Mouse (Mus musculus) kidney, embryonic 15.5 days (tissue): Measurements from ENCODE around the gene Cpa5. TPM values are rescaled to one million over a fixed set of nuclear protein-coding genes. Genes with fewer than 3 reads are reported as not detected.

Source experiments
- ATAC-seq: fragments of 200-750 bp; cut with Nextera tagmentation; replicated peaks from 2 replicates; pipeline ENCODE4 v1.8.0; 2017; ENCODE audit warnings: moderate TSS enrichment; ENCODE audit not compliant: low FRiP score
- H3K27ac ChIP-seq: fragments of 300-500 bp; sonication (generic); 2 replicates; pipeline ENCODE4 v1.5.1; 2015; ENCODE audit warnings: mild to moderate bottlenecking, inconsistent platforms
- H3K27me3 ChIP-seq: fragments of 300-500 bp; sonication (generic); 2 replicates; pipeline ENCODE4 v1.6.1; 2015; ENCODE audit warnings: inconsistent platforms
- H3K36me3 ChIP-seq: fragments of 300-500 bp; sonication (generic); 2 replicates; pipeline ENCODE4 v1.6.1; 2015; ENCODE audit warnings: inconsistent platforms
- H3K4me1 ChIP-seq: fragments of 300-500 bp; sonication (generic); 2 replicates; pipeline ENCODE4 v1.6.1; 2015; ENCODE audit warnings: inconsistent platforms
- H3K4me2 ChIP-seq: fragments of 300-500 bp; sonication (generic); 2 replicates; pipeline ENCODE4 v1.6.1; 2015; ENCODE audit warnings: moderate library complexity, mild to moderate bottlenecking, inconsistent platforms
- H3K4me3 ChIP-seq: fragments of 300-500 bp; sonication (generic); replicated peaks from 2 replicates; pipeline ENCODE4 v1.5.1; 2015; ENCODE audit warnings: mild to moderate bottlenecking, inconsistent platforms
- H3K9ac ChIP-seq: fragments of 300-500 bp; sonication (generic); 2 replicates; pipeline ENCODE4 v1.6.1; 2015; ENCODE audit warnings: mild to moderate bottlenecking, inconsistent platforms
- H3K9me3 ChIP-seq: fragments of 300-500 bp; sonication (generic); replicated peaks from 2 replicates; pipeline ENCODE4 v1.6.1; 2016; ENCODE audit warnings: inconsistent platforms
- WGBS: fragments of 180-500 bp; shearing (Covaris S2); methylation state at CpG from one replicate; pipeline ENCODE4 v1.1.7; 2015; ENCODE audit warnings: mixed read lengths; 5-methylcytosine and 5-hydroxymethylcytosine counted together
- polyA plus RNA-seq: library from polyadenylated mRNA; unstranded; fragments of >200 nt; fragmentation: Nextera tagmentation; extraction: Ambion mirVana; gene quantifications from 2 replicates; pipeline ENCODE4 v1.2.1, GENCODE M21; 2015

Gene Cpa5
- polyA plus RNA-seq: 0.40 and 0.66 TPM in 2 replicates

DNA sequence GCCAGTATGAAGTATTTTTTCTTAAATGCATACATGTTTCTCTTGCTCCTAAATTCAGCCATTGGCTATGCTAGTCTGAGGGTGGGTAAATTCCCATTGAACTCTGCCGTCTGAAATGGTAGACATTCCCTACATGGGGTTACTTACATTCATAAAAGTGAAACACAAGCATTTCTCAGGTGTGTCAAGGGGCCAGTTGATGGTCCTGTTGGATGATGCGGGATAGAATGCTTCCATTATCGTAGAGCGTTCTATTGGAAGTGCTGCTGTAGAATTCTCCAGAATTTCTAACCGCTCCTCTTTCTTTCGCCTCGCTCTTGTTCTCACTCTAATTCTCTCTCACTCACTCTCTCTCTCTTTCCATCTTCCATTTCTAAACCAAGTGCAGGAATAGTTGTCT is at the start of gene Cpa5:
Gene Cpa5, plus strand, starts transcription at position 301 of the 400 bp plus-strand sequence.
- no peak within 1 kb of the TSS for H3K4me3 ChIP-seq
- no peaks in the 10 kb centered on the region for H3K27me3 ChIP-seq
- no peaks in the 10 kb centered on the region for H3K9me3 ChIP-seq
- H3K4me1 ChIP-seq: peaks cover 13% of the 10 kb centered on the region
- H3K36me3 ChIP-seq: no peaks in the 10 kb centered on the region
- no peak for ATAC-seq
- no peak within 1 kb of the TSS for H3K27ac ChIP-seq
- 93% methylated on average over 7 of the region's 7 CpGs for WGBS
- no peak within 1 kb of the TSS for H3K4me2 ChIP-seq
- no peak within 1 kb of the TSS for H3K9ac ChIP-seq

DNA sequence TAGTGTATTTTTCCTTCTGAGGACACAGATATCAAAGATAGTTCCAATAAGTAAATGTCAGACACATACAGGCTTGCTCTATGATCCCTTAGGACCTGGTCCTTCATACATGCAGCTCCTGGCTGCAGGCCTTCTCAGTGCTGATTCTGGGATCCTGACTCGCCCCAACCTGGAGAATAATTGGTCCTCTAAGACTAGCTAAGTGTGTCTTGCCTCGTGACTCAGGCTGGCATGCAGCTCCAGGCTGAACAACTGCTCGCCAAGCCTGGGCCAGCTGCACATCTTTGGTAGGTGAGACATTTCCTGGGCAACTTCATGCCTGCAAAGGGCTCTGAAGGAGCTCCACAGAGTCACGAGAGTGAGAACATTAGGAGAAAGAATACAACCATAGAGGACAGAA is 48.7 kb upstream of the Cpa5 start:
- no peaks in the 10 kb centered on the region for H3K4me1 ChIP-seq
- no peaks in the 10 kb centered on the region for H3K27me3 ChIP-seq
- no peaks in the 10 kb centered on the region for H3K36me3 ChIP-seq
- H3K27ac ChIP-seq: no peak overlapping the region
- H3K4me3 ChIP-seq: no peak overlapping the region
- H3K4me2 ChIP-seq: no peak overlapping the region
- WGBS: 84% methylated on average over 4 of the region's 4 CpGs
- ATAC-seq: no peak
- no peaks in the 10 kb centered on the region for H3K9me3 ChIP-seq
- H3K9ac ChIP-seq: no peak overlapping the region

DNA sequence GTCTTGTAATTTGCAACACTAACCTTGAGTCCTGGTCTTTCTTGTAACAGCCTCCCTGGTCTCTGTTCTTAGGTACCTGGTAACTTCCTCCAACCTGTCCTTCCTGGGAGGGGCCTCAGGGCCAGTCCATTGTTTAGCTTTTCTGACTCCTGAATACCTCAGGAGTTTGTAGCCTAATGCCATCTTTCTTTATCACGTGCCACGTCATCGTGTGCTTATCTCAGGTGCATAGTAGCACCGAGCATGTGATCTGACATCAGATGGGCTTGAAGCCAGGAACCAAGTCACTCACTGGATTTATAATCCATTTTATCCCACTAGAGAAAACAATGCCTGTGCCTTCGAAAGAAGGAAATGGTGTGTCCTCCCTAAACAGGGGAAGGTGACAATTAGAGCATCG is 47.2 kb upstream of the Cpa5 start:
- 65% methylated on average over 6 of the region's 6 CpGs for WGBS
- H3K4me3 ChIP-seq: no peak overlapping the region
- H3K27ac ChIP-seq: no peak overlapping the region
- no peaks in the 10 kb centered on the region for H3K36me3 ChIP-seq
- no peaks in the 10 kb centered on the region for H3K27me3 ChIP-seq
- no peaks in the 10 kb centered on the region for H3K4me1 ChIP-seq
- no peak overlapping the region for H3K9ac ChIP-seq
- ATAC-seq: no peak
- no peaks in the 10 kb centered on the region for H3K9me3 ChIP-seq
- no peak overlapping the region for H3K4me2 ChIP-seq

DNA sequence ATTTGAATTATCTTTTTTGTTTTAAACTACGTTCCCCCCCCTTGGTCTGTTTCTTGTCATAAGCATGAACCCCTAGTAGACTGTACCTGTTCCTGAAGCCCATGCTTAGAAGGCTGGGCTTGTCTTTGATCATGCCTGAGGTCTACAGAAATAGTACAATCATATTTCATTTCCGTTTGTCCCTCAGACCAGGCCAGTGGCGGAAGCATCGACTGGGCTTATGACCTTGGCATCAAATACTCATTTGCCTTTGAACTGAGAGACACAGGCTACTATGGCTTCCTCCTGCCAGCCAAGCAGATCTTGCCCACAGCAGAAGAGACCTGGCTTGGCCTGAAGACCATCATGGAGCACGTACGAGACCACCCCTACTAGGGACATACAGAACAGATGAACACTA is 46.8 kb upstream of the Cpa5 start:
- no peaks in the 10 kb centered on the region for H3K9me3 ChIP-seq
- no peaks in the 10 kb centered on the region for H3K4me1 ChIP-seq
- H3K4me3 ChIP-seq: no peak overlapping the region
- no peak overlapping the region for H3K4me2 ChIP-seq
- H3K27ac ChIP-seq: no peak overlapping the region
- ATAC-seq: no peak
- 83% methylated on average over 6 of the region's 6 CpGs for WGBS
- no peaks in the 10 kb centered on the region for H3K36me3 ChIP-seq
- H3K27me3 ChIP-seq: no peaks in the 10 kb centered on the region
- H3K9ac ChIP-seq: no peak overlapping the region

DNA sequence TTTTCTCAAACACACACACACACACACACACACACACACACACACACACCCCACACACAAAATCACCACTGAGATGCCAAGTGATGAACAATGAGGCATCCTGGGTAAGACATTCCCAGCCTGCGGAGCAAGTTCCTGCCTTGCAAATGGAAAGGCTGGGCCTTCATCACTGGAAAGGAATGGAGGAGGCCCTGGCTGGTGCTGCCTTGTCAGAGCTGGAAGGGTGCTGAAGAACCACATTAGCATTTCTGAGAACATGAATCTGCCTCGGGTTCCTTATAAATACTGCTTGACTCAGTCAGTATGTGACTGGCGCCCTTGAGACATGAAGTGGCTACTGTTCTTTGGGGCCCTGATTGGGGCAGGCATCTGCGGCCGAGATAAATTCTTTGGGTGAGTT is 42.7 kb upstream of the Cpa5 start, which contains the start of gene Cpa4:
Gene Cpa4, plus strand, starts transcription at position 301 of the 400 bp plus-strand sequence.
- Histone ChIP-seq H3K4me3 (no peak within 1 kb of the TSS), H3K4me1 (peaks cover 8% of the 10 kb centered on the region; the same call in 1 of the 2 replicates), H3K9me3 (no peaks in the 10 kb centered on the region), H3K27ac (no peak within 1 kb of the TSS), H3K27me3 (no peaks in the 10 kb centered on the region), H3K9ac (no peak within 1 kb of the TSS), H3K36me3 (no peaks in the 10 kb centered on the region), H3K4me2 (no peak within 1 kb of the TSS)
- WGBS: 68% methylated on average over 5 of the region's 5 CpGs
- ATAC-seq: no peak

DNA sequence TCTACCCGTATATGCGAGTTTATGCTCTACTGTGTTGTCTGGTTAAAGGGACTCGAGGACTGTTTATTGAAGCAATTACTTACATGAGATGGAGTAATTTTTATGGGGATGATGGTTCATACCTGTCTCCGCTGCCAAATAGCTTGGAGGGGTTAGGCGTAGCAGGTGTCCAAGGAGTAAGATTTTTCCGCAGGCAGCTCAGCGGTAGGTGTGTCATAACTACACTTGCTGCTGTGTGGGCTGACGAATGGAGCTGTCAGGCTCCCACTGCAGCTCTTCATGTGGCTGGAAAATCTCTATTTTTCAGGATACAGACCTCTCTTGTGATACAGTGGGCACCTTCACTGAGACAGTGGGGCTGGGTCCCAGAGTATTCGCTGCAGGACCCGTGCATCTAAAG is 41.5 kb upstream of the Cpa5 start:
- no peak for ATAC-seq
- H3K4me1 ChIP-seq: peaks cover 8% of the 10 kb centered on the region; the same call in 1 of the 2 replicates
- 88% methylated on average over 10 of the region's 10 CpGs for WGBS
- no peaks in the 10 kb centered on the region for H3K9me3 ChIP-seq
- no peak overlapping the region for H3K9ac ChIP-seq
- no peak overlapping the region for H3K4me2 ChIP-seq
- no peak overlapping the region for H3K4me3 ChIP-seq
- no peak overlapping the region for H3K27ac ChIP-seq
- no peaks in the 10 kb centered on the region for H3K36me3 ChIP-seq
- H3K27me3 ChIP-seq: no peaks in the 10 kb centered on the region

DNA sequence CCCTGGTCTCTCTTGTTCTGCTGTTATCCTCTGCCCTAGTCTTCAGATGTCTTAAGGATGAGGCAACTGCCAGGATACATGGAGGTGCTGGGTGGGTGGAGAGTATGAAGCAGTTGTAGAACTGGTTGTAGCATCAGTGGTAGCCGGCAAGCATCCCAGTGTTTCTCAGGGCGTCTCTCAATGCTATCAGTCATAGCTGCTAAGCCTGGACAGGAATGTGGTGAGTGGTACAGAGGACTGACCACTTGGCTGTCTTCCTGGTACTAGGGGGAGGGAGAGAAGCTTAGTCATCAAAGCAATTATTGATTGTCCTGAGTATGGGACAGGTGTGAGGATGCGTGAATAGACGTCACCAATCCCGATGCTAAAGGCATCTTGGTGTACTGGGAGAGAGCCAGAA is 40.8 kb upstream of the Cpa5 start:
- no peak for ATAC-seq
- WGBS: 95% methylated on average over 5 of the region's 5 CpGs
- Histone ChIP-seq H3K36me3 (no peaks in the 10 kb centered on the region), H3K27me3 (no peaks in the 10 kb centered on the region), H3K9ac (no peak overlapping the region), H3K27ac (no peak overlapping the region), H3K4me2 (no peak overlapping the region), H3K4me1 (peaks cover 8% of the 10 kb centered on the region; the same call in 1 of the 2 replicates), H3K9me3 (no peaks in the 10 kb centered on the region), H3K4me3 (no peak overlapping the region)

DNA sequence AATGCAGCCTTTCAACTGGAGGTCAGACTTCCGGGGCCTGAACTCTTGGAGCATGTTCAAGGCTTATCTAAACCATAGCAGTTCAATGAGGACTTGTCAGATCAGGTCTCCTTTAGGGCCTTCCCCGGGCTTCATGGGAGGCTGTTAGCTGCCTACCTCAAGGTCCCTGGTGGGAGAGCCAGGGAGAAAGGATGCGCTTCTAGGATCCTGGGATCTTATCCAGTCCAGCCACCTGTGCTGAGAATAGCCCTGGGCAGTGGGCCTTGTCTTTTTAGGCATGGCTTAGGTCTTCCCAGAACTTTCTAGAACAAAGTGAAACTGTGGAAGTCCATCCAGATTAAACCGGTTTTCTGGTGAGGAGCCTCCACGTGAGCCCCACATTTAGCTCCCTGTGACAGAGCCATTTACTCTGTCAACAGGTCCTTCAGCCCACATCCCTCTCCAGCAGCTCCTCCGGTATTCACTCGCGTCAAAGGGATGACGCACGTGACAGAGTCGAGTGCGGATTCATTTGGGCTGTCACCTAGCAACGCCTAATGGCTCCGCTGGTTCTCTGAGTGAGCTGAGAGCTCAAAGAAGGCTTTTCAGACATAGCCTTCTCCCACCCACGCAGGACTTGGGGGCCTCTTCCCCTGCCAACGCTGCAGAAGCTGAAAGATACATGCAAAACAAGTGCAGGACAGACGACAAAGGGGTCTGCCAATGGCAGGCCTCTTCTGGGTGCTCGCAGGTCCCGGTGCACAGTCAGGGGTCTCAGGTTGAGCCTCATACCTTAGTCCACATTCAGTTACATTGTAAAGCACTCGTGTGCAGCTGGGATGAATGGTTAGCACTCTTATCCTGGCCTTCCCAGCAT is 38.1 kb upstream of the Cpa5 start:
- ATAC-seq: no peak
- Histone ChIP-seq H3K27ac (peak overlapping the region; percentile 7; the same call in 1 of the 2 replicates), H3K4me2 (no peak overlapping the region)

DNA sequence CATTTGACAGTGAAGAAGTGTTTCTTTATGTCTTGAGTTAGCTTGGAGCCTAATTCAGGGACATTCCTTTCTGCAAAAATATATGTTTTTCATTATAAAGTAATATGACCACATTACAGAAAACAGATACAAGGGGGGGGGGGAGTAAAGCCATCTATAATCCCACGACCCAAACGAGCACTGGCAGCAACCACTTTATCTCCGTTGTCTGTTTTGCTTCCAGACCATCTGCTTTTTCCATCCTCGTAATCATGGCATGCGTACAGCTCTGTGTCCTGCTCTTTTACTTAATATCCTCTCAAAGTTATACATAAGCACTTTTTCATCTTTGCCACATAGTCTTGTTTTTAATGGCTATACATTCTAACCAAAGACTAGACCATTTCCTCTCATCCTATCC is 37.4 kb upstream of the Cpa5 start:
- Histone ChIP-seq H3K4me3 (no peak overlapping the region), H3K4me1 (peaks cover 22% of the 10 kb centered on the region), H3K27me3 (no peaks in the 10 kb centered on the region), H3K9ac (no peak overlapping the region), H3K36me3 (no peaks in the 10 kb centered on the region), H3K27ac (no peak overlapping the region), H3K9me3 (no peaks in the 10 kb centered on the region), H3K4me2 (no peak overlapping the region)
- 63% methylated on average over 5 of the region's 5 CpGs for WGBS
- no peak for ATAC-seq

More for the DNA sequence above, 38.1 kb upstream of the Cpa5 start:
- WGBS: 70% methylated on average over 20 of the region's 20 CpGs
- H3K4me1 ChIP-seq: peaks cover 22% of the 10 kb centered on the region
- H3K9ac ChIP-seq: no peak overlapping the region
- H3K9me3 ChIP-seq: no peaks in the 10 kb centered on the region
- no peak overlapping the region for H3K4me3 ChIP-seq
- no peaks in the 10 kb centered on the region for H3K27me3 ChIP-seq
- H3K36me3 ChIP-seq: no peaks in the 10 kb centered on the region

DNA sequence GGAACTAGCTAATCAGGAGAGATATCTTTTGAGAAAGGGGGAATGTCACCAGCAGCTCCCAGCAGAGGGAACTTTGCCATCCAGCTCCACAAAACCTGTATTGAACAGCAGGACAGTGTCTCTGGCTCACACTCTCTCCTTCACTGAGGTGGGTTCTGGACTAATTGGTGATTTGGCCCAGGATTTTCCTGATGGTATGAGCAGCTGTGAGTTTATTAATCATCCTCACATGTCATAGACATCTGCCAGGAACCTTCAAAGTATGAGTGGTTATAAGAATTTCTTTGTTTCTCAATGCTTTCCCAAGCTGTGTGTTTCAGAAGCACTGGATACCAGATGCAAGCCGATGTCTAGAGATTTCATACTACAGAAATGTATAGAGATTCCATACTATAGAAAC is 35.9 kb upstream of the Cpa5 start:
- Histone ChIP-seq H3K9me3 (no peaks in the 10 kb centered on the region), H3K9ac (no peak overlapping the region), H3K27ac (no peak overlapping the region), H3K36me3 (no peaks in the 10 kb centered on the region), H3K4me1 (peaks cover 22% of the 10 kb centered on the region), H3K4me2 (no peak overlapping the region), H3K27me3 (no peaks in the 10 kb centered on the region), H3K4me3 (no peak overlapping the region)
- 96% methylated on average over 1 of the region's 1 CpGs for WGBS
- ATAC-seq: no peak

DNA sequence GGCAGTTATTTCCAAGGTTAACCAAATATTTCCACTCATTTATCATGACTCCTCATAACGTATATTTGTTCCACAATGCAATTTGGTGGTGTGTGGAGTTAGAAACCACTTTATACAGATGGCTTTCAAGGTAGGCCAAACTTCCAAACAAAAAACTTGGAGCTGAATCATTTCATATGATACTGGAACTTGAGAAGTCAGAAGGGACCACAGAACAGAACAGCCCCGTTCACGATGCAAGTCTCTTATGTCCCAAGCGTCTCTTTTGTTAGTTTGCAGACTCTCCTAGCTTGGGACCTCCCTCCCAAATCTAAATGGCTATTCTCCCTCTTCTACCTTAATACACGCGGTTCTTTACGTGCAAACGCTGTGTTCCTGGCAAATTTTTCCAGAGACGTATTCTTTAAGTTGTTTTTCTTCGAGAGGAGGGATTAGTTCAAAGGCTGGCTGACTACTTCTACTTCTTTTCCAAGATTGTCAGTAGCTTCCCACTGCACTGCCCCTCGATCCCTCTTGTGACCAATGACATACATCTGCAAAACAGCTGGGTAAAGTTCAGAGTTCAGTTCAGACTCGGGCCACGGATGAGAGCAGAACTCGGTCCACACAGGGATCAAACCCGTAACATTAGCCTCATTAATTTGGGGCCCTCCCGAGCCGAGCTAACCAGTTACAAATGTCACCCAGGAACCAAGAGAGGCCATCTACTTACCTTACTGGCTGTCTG is 34.2 kb upstream of the Cpa5 start:
- WGBS: 42% methylated on average over 17 of the region's 17 CpGs
- H3K9me3 ChIP-seq: no peaks in the 10 kb centered on the region
- peak overlapping the region; percentile 60 for H3K27ac ChIP-seq
- no peak overlapping the region for H3K4me2 ChIP-seq
- H3K36me3 ChIP-seq: no peaks in the 10 kb centered on the region
- no peaks in the 10 kb centered on the region for H3K27me3 ChIP-seq
- ATAC-seq: no peak
- H3K9ac ChIP-seq: no peak overlapping the region
- peaks cover 34% of the 10 kb centered on the region for H3K4me1 ChIP-seq
- no peak overlapping the region for H3K4me3 ChIP-seq
